Mouse (Mus musculus) gastrocnemius, adult 8-10 months (tissue): ENCODE data around the gene Wrap73. TPM values are rescaled to one million over a fixed set of nuclear protein-coding genes. Genes with fewer than 3 reads are reported as not detected.

Source experiments
- DNase-seq, 2 experiments: peaks; one replicate each; pipeline ENCODE4 v3.0.0; 2022; ENCODE audit warnings: low spot score in 2 of 2
- total RNA-seq, 4 experiments: library from RNA; stranded (reverse); gene quantifications; 2 replicates each; pipeline ENCODE4 v1.2.4; 2022

Wrap73 gene
- total RNA-seq, 4 experiments from 2014 or later, result 10.4 to 12.8 (median 11.4) TPM

GRCm38 (mm10) chr4:154181001-154181400, 38.8 kb downstream of the Wrap73 start:
- DNase-seq, result no peak

DNA sequence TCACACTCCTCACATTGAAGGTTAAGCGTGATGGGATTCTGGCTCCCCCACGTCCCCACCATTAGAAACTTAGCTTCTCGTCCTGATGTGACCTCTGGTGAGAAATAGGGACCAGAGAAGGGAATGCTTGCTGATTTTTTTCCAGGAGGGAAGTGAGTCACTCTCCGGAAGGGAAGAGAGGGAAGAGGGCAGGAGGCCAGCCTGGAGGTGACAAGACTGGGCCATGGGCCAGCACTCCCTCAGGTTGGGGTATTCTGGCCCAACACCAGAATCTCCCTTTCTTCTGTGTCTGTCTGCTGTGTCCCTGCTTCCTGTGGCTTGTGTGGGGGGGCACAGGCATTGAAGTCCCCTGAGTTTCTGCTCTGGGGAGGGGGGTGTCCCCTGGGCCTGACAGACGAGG, 41.4 kb downstream of the Wrap73 start:
- no peak for DNase-seq

- no peak for DNase-seq
Measured at GRCm38 (mm10) chr4:154185001-154185400, 42.8 kb downstream of the Wrap73 start.

DNA sequence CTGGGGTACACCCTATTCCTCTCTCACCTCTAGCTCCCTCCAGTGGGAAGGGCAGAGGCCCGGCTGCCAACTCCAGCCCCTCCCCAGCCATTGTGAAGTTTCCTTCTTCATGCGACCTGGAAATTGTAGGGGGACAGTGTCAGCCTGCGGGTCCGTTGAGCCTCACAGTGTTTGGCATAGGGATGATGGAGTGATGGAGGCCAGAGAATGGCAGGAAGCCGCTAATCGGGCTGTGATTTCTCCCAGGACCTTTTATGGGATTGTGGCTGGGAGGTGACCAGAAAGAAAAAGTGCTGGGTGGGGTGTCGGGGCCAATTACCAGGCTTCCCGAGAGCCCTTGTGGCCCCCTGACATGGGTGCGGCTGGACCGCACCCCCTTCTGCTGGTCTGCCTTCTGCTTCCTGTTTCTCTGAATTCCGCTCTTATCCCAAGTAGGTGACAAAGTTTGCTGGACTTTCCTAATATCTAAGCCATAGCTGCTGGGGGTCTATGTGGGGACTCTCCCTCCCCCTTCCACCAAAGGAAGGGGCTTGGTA, 43.9 kb downstream of the Wrap73 start:
- no peak for DNase-seq

DNA sequence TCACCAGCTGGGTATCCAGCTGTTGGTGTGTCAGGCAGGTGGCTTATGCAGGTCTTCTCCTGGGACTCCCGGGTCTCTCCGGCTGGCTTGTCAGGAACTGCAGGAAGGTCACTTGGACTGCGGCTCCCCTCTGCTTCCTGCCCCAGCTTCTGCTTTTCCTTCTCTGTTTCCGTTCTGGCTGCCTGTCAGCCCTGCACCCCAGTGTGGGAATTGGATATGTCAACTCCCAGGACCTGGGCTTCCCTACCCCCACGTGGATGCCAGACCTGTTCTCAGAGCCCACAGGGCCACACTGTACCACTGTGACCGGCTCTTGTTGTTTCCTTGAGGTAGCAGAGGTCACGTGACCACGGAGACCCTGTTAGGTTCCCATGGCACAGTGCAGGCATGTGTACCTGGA, 46.8 kb downstream of the Wrap73 start:
- no peak for DNase-seq

GRCm38 (mm10) chr4:154197961-154198360, 55.8 kb downstream of the Wrap73 start:
- DNase-seq, result no peak

DNA sequence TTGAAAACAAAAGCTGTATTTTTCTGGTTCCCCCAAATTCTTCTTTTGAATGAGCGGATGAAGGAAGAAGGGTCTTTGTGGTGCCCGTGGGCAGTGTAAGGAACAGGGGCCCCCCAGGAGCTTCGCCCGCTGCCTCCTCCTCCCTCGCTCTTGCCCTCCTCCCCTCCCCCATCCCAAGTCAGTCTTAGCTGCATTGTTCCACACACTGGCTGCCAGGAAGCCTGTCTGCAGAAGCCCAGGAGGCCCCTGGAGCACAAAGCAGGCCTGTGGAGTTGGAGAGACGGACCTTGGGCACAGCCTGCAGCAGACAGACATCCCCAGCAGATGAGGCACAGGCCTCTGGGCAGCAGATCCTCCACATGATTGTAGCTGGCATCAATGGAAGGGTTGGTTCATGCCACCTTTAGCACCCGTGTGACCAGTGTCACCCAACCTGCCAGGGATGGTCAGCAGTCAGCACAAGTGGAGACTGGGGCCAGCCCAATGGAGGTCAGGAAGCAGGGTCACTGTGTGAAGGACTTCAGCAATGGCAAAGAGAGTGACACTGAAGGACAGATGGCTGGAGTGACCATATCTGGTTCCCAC, 56.3 kb downstream of the Wrap73 start:
- DNase-seq, result no peak

DNA sequence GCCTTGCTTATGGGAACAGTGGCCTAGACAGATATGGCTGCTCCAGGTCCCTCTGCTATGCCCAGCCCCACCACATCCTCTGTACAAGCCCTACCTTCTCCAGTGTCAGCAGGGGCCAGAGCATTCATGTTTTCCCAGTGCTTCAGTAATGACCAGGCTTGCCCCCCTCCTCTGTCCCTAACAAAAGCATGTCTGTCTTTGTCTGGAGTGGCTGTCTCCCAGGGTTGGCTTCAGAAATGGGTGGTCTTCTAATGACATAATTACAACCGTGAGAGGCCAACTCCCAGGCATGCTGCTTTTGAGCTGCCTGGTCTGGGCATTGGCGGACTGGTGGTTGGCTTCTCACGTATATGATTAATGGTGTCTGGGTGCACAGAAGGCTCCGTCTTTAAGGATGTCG, 59.3 kb downstream of the Wrap73 start:
- DNase-seq, result no peak

GRCm38 (mm10) chr4:154204532-154204931, 62.4 kb downstream of the Wrap73 start:
- no peak for DNase-seq

DNA sequence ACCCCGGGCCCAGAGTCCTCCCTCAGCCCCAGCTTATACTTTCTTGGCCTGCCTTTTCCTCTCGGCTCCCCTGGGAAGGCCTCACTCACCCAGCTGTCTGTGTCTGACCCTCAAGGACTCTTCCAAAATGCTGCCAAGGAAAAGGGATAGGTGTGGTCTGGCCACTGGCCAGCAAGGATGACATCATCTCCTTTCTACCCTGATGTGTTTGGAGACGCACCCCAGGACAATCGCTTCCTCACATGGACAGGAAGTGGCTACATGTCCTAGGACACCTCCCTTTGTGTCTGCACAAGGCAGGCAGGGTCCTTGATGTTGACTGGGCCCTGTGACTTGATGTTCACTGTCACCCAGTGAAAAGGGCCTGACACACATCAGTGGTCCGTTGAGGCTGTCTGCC, 63.2 kb downstream of the Wrap73 start:
- no peak for DNase-seq

- no peak for DNase-seq
Measured at GRCm38 (mm10) chr4:154207261-154207660, 65.1 kb downstream of the Wrap73 start.

- DNase-seq, result no peak
Measured at GRCm38 (mm10) chr4:154209054-154209453, 66.9 kb downstream of the Wrap73 start.

- no peak for DNase-seq
Measured at GRCm38 (mm10) chr4:154209825-154210224, 67.7 kb downstream of the Wrap73 start.

GRCm38 (mm10) chr4:154211459-154211858, 69.3 kb downstream of the Wrap73 start:
- DNase-seq, result no peak

GRCm38 (mm10) chr4:154213586-154213985, 71.4 kb downstream of the Wrap73 start:
- no peak for DNase-seq

- DNase-seq, result no peak
Measured at GRCm38 (mm10) chr4:154214075-154214474, 71.9 kb downstream of the Wrap73 start.

Other genes starting within 250 kb of the Wrap73 start
- 10 to 100 TPM; 17.1 to 20.3 (median 18.1) TPM for gene A430005L14Rik, start 185.1 kb upstream of the Wrap73 start, total RNA-seq
- 1 to 10 TPM in 2 of 4 experiments, under 1 TPM in 2; 0.83 to 2.2 (median 1.1) TPM for gene Dffb, start 167.2 kb upstream of the Wrap73 start, total RNA-seq
- 10 to 100 TPM; 28.2 to 34.0 (median 28.5) TPM for gene Cep104, start 167.2 kb upstream of the Wrap73 start, total RNA-seq
- 10 to 100 TPM; 19.4 to 29.8 (median 25.0) TPM for gene Lrrc47, start 130.6 kb upstream of the Wrap73 start, total RNA-seq
- gene Smim1, start 116.1 kb upstream of the Wrap73 start, total RNA-seq, result 1 to 10 TPM in 3 of 4 experiments, under 1 TPM in 1; 0.46 to 3.4 (median 1.4) TPM
- not detected for gene Ccdc27, start 99.7 kb upstream of the Wrap73 start, total RNA-seq
- gene Trp73, start 2.2 kb upstream of the Wrap73 start, total RNA-seq, result not detected
- 100 to 1,000 TPM in 2 of 4 experiments, 10 to 100 TPM in 2; 97.3 to 122 (median 108) TPM for gene Tprgl, start 18.3 kb downstream of the Wrap73 start, total RNA-seq
- gene Megf6, start 28.4 kb downstream of the Wrap73 start, total RNA-seq, result under 1 TPM; 0.21 to 0.67 (median 0.25) TPM
- gene Arhgef16, start 159.3 kb downstream of the Wrap73 start, total RNA-seq, result under 1 TPM in 3 of 4 experiments, not detected in 1; 0.15 to 0.67 (median 0.17) TPM
- gene B230104I21Rik, start 193.8 kb downstream of the Wrap73 start, total RNA-seq, result not detected